Mouse (Mus musculus) myocyte (in vitro differentiated cells): Measurements from ENCODE around the gene Akr1c18.

Experiments
- E2F4 ChIP-seq: IDR thresholded peaks from one replicate; pipeline ENCODE4 v1.6.1; 2011; ENCODE audit warnings: mild to moderate bottlenecking, control low read depth, moderate library complexity; ENCODE audit not compliant: insufficient read depth
- MYOG ChIP-seq, 3 experiments: IDR thresholded peaks; one replicate each; pipeline ENCODE4 v1.6.1; 2011; ENCODE audit warnings: control low read depth in 2 of 3, low read depth in 2 of 3, mild to moderate bottlenecking in 2 of 3; ENCODE audit not compliant: insufficient read length in 2 of 3, control insufficient read depth in 1 of 3, insufficient read depth in 1 of 3
- POLR2A ChIP-seq: IDR thresholded peaks from one replicate; pipeline ENCODE4 v1.6.1; 2011; ENCODE audit warnings: low read depth, mild to moderate bottlenecking, control low read depth, moderate library complexity; ENCODE audit not compliant: insufficient read length
- TCF12 ChIP-seq: IDR thresholded peaks from one replicate; pipeline ENCODE4 v1.6.1; 2011; ENCODE audit warnings: mild to moderate bottlenecking, control low read depth; ENCODE audit not compliant: poor library complexity, insufficient read depth, severe bottlenecking

GRCm38 (mm10) chr13:4119181-4119904 lies 31.1 kb downstream of the Akr1c18 start:
- TF ChIP-seq POLR2A (no peak), TCF12 (no peak), MYOG (IDR thresholded peaks at IDR 0.05; ENCODE audit: control insufficient read depth in 1 of 3, insufficient read depth in 1 of 3, insufficient read length in 2 of 3, low read depth in 2 of 3) (no peak), E2F4 (no peak)
